Mouse (Mus musculus) adrenal gland, postnatal 4 days (tissue): ENCODE measurements around the gene St3gal3. TPM values are rescaled to one million over a fixed set of nuclear protein-coding genes. Genes with fewer than 3 reads are reported as not detected.

Experiments used
- DNase-seq, 2 experiments: peaks; one replicate each; pipeline ENCODE4 v3.0.0; 2021 to 2022; ENCODE audit warnings: low spot score in 2 of 2, mixed read lengths in 2 of 2
- total RNA-seq, 2 experiments: library from RNA; stranded (reverse); gene quantifications; 2 replicates each; pipeline ENCODE4 v1.2.3; 2021

The St3gal3 gene
- total RNA-seq, 2 experiments from 2014 or later, result 21.8 to 26.4 TPM

- no peak for DNase-seq
These were observed 41.8 kb downstream of the St3gal3 start for GRCm38 (mm10) chr4:118092784-118093457.

- DNase-seq, result no peak
These were observed 44.3 kb downstream of the St3gal3 start for GRCm38 (mm10) chr4:118090449-118090848.

DNA sequence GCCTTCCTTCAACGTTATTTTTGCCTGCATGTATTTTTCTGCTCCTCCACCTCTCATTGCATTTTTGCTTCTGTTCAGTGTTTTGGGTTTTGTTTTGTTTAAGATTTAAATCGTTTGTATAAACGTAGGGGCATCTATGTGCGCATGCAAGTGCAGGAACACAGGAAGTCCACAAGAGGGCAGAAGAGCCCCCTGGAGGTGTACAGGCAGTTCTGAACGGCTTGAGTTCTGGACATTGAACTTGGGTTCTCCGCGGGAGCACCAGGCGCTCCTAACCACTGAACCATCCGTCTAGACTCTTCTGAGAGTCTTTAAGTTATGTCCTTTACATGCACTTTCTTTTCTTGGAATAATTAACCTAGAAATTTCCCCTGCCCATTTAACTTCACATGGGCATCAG, 44.8 kb downstream of the St3gal3 start:
- DNase-seq, result no peak

DNA sequence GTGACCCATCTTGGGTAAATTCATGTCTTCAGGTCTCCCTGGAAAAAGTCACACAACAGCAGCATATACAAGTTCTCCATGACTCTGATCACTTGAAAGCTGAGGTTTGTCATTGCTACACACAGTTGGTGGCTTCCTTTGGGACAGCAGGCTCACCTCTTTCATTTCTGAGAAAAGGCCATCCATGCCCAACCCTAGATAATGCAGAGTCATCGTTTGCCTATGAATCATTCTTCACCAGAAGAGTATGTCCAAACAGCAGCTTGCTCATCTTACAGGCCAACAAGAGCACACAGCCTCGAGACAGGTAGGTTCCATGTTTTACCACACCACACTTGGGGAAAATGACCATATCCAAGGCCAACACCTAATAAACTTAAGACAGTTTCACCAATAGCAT, 45.9 kb downstream of the St3gal3 start:
- no peak for DNase-seq

GRCm38 (mm10) chr4:118085025-118085424, 49.7 kb downstream of the St3gal3 start:
- DNase-seq, result no peak

DNA sequence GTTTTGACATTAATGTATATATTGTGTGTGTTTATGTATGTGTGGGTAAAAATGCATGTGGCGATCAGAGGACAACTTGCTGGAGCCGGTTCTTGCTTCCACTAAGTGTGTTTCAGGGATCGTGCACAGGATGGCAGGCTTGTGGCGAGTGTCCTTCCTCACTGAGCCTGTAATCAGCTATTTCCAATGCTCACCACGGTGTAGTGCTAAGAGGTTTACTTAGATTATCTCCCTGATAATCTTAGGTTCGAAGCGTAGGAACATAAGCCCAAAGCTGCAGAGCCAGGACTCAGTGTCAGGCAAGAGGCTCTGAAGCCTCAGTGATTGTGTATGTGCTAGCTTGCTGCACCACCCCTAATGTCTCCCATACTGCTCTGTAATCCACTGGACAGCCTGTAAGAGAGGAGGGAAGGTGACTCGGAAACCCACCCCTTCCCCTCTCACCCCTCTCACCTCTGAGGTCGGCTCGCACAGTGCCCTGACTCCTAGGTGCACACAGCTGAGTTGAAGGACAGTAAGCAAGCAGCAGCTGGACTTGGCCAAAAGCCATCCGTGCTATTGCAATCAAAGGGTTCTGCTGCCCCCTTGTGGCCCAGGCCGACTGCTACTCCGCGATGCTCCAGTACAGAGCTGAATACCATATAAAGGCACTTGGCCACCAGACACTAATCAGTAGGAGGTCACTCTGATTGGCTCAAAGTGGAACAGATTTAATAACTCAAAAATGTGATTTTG, 51.3 kb downstream of the St3gal3 start:
- peak; percentile 89 to 92 for DNase-seq

- no peak for DNase-seq
These were observed 52.9 kb downstream of the St3gal3 start for GRCm38 (mm10) chr4:118081608-118082331.

- DNase-seq, result no peak
These were observed 54.2 kb downstream of the St3gal3 start for GRCm38 (mm10) chr4:118080481-118080880.

DNA sequence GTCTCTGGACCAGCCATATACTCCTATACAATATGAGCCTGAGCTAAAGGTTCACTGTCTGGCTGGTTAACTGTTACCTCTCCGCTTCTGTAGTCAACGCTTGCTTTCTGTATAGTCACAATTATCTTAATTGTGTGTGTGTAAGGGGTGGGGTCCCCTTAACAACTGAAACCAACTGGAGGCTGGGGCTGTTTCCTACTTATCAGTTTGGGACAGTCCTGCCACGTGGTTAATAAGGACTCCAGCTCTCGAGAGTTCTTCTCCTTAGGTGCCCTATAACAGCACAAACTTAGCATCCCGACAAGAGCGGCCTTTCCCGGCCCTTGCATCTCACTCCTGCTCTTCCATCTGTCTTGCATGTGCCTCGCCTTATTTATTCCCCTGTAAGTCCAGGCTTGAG, 55.5 kb downstream of the St3gal3 start:
- no peak for DNase-seq

GRCm38 (mm10) chr4:118078576-118078975, 56.1 kb downstream of the St3gal3 start:
- no peak for DNase-seq

GRCm38 (mm10) chr4:118077293-118077752, 57.4 kb downstream of the St3gal3 start:
- DNase-seq, result no peak

DNA sequence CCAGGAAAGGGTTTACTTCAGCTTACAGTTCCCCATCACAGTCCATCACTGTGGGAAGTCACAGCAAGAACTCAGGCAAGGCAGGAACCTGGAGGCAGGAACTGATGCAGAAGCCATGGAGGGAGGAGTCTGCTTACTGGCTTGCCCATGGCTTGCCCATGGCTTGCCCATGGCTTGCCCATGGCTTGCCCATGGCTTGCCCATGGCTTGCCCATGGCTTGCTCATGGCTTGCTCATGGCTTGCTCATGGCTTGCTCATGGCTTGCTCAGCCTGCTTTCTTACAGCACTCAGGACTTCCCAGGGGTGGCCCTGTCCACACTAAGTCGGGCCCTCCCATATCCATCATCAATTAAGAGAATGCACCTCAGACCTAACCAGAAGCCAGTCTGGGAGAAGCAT, 58.1 kb downstream of the St3gal3 start:
- DNase-seq, result no peak

DNA sequence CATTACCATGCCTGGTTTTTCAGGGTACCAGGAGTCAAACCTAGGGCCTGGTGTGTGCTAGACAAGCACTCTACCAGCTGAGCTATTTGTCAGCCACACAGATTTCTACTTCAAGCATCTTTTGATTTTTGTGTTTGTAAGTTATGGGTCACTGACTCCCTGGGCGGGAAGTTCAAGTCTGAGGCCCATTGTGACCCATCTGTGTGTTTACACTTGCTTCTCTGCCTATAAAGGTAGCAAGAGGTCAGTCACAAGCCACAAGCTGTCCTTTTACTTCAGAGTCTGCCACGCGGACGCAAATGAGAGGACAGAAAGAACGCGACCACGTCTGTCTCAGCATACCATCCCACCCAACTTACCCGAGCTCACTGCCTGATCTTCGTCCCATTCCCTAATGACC, 59.4 kb downstream of the St3gal3 start:
- DNase-seq, result no peak

DNA sequence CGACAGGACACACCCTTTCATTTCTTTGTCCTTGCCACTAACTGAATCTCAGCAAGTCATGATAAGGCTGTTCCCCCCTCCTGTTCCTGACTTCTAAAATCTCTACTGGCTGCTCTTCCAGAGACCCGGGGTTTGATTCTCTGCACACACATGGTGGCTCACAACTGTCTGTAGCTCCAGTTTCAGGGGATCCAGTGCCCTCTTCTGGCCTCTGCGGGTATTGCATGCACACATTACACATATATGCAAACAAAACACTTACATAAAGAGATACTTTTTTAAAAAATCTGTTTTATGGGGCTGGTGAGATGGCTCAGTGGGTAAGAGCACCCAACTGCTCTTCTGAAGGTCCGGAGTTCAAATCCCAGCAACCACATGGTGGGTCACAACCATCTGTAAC, 60.5 kb downstream of the St3gal3 start:
- DNase-seq, result no peak

DNA sequence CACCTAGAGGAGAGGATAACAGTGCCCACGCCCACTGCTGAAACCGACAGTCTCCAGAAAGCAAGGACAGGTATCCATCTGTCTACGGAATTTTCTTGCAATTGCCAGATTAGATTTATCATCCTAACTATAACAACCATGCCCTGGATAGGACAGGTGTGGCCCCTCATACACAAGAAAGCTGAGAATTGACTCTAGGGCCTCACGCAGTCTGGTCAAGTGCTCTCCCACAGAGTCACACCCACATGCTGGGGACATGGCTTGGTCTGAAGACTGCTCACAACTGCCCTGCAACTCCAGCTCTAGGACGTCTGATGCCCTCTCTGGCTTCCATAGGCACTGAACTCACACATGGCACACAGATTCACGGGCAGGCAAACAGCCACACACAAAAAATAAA, 61.6 kb downstream of the St3gal3 start:
- DNase-seq, result no peak

DNA sequence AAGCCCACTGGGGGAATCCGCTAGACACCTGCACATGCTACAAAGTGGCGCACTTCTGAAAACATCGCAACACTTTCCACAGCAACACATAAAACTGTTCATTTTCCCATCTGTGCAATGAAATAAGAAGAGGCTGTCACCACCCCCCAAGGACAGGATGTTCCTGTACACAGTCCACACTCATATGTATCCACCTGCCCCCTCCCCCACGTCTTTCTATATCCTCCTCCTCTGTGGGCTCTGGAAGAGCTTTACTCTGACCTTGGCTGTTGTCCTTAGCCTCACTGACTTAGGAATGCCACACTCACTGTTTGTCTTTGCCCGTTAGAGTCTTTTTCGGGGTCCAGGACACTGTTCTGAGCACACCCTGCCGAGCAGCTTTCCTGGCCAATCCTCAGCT, 62.8 kb downstream of the St3gal3 start:
- no peak for DNase-seq

GRCm38 (mm10) chr4:118070255-118071234, 64.2 kb downstream of the St3gal3 start:
- DNase-seq, result no peak

DNA sequence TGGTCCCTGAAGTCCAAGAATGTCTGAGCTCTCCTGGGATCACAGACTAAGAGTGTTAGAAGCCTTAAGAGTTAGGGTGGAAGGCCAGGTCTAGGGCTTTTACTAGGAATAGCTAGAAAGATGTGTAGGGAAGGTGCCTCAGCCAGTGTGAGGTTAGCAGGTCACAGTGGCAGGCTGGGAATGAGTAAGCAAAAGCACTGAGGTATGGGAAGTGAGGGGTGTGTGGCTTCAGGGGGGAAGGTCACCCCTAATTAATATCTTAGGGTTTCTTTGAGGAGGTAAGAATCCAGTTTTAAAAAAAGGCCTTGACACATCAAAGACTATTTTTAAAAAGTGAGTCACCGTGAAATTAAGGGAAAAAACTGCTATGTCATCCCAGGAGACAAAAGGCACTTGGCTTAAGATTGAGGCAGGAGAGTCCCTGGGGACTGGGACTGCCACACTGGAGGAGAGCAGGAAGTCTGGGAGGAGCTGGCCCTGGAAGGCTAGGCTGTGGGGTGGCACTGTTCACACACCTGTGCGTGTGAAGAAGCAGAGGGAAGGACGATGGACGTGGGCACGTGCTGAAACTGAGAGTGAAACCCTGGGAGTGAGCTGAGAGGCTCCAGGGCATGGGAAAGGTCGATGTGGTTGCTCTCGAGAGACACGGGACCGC, 72.8 kb downstream of the St3gal3 start:
- no peak for DNase-seq

DNA sequence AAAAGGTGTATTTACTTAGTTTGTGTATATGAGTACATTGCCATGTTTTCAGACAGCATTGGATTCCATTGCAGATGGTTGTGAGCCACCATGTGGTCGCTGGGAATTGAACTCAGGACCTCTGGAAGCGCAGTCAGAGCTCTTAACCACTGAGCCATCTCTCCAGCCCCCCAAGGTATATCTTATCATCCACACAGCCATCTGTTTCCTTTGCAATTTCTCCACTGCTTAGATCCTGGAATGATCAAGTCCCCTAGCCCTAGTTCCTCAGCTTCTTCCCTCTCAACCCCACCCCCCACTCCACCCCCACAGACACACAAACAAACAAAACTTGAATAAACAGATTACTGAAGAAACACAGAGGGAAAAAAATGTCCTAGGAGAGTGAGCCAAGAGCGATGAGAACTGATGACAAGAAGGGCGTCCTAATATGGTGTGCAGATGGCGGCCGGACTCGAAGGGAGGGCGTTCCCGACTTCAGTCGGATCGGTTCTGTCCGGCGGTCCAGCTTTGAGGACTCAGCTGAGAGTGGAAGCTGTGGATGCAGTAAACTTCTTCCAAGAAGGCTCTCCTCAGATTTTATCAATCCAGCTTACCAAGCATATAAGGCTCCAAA, 73.7 kb downstream of the St3gal3 start:
- no peak for DNase-seq
